Mouse (Mus musculus) embryo, embryonic 10 days (tissue): ENCODE measurements around the gene Gramd2.
A peak's percentile ranks its signal among the peaks of the same experiment; 100 is the strongest.
"Not testable (repeated sequence)": the region's sequence is repeated elsewhere in the genome, so short reads cannot be mapped to it uniquely, and the experiment has no call there.

Experiments used
- DNase-seq: peaks from one replicate; pipeline ENCODE4 v3.0.0-alpha.2; 2015; ENCODE audit warnings: low spot score

The Gramd2 gene

GRCm38 (mm10) chr9:59723096-59723657 lies 43.2 kb downstream of the Gramd2 start:
- peak; percentile 93 for DNase-seq

- no peak for DNase-seq
Observed at GRCm38 (mm10) chr9:59723791-59724442, 44.0 kb downstream of the Gramd2 start.

DNA sequence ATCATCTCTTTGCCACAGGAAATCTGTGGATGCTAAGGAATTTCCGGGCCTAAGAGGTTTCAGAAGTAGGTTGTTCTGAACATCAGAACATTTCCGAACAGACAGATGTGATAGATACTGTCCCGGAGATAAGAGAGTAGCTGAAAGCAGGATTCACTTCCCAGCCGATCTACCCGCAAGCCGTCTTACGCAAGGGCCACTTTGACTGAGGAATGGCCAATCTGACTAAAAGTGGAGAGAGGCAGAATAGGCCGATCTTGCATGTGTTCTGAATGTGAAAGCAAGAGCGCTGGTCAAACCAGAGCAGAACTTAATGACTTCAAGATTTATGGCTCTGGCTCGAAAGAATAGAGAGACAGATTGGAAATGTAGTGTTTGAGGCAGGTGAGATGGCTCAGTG lies 45.6 kb downstream of the Gramd2 start:
- no peak for DNase-seq

DNA sequence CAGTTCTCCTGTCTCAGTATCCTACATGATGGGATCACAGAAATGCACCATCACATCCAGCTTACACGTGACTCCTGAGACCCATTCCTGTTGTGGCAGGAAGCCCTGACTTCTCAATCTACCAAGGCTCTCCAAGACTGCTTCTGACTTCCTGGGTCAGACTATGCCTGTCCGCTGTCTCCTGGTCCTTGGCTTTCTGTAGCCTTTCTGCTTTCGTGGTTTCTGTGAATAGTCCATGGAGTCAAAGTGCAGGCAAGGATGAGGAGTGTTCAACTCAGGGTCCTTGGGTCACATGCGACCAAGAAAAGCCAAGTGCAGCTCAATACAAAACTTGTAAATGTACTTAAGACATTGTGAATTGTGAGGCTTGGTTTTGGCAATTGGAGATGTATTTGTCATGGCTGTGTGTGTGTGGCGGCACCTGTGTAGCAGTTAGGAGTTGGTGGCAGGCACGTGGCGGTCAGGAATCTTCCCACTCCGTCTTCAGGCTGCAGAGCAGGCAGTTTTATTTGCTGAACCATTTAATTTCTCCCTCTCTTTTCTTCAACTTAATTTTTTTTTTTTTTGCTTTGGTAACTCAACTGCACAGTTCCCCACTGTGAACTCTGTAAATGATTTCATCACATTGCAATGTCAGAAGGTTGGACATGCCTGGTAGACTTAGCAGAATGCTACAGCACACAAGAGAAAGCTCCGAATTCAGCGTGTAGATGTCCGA lies 47.8 kb downstream of the Gramd2 start:
- DNase-seq: no peak

- DNase-seq: no peak
Observed at GRCm38 (mm10) chr9:59731136-59731535, 51.2 kb downstream of the Gramd2 start.

GRCm38 (mm10) chr9:59733075-59733474 lies 53.1 kb downstream of the Gramd2 start:
- DNase-seq: no peak

- no peak for DNase-seq
Observed at GRCm38 (mm10) chr9:59735394-59735793, 55.5 kb downstream of the Gramd2 start.

- no peak for DNase-seq
Observed at GRCm38 (mm10) chr9:59740593-59740992, 60.6 kb downstream of the Gramd2 start.

- no peak for DNase-seq
Observed at GRCm38 (mm10) chr9:59743903-59744302, 64.0 kb downstream of the Gramd2 start.

DNA sequence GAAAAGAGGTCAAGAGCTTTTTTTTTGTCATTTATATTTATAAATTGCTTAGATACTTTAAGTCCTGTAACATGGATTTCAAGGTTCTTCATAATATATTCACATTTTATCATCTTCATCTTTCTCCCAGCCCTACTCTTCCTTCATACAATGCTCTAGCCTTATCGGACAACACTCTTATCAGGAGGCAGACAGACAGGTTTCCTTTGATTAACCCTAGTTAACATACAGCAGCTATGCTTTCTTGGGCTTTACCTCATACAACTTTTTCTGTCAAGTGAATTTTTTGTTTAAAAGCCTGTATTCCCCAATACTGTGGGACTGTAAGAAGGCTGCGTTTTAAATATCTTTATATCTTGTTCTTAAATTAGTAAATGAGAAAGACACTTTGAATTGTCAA lies 68.4 kb downstream of the Gramd2 start:
- DNase-seq: no peak

GRCm38 (mm10) chr9:59748969-59749368 lies 69.0 kb downstream of the Gramd2 start:
- DNase-seq: no peak

- DNase-seq: no peak
Observed at GRCm38 (mm10) chr9:59749581-59750265, 69.8 kb downstream of the Gramd2 start.

DNA sequence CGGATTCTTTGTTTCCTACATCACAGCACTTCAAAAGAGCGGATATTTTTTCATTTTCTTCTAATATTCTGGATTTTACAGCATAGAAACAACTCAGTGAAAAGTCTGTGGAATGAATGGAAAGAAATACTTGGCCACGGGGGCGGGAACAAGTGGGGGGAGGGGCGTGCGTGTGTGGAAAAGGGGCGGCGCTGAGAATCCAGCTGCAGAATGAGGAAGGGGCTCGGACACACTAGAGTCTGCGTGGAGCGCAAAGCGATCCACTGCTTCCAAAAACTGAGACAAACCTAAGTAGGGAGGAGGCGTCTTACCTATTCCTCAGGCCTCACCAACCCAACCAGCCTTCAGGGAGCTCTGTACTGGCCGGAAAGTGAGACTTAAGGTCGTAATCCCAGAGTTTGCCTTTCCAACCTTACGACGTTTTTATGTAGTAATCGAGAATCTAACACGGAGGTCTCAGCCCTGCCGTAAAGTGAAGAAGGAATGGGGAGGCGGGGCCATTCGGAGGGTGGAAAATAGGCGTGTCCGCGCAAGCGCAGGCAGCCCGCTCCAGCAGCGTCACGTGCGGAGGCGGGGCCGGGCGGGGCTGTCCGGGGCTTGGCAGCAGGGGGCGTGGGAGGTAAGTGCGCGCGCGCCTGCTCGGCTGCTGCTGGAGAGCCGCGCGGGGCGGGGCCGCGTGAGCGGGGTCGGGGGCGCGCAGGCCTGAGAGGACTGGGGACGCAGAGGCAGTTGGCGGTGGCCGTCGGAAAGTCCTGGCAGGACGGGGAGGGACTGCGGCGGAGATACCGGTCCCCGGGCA lies 70.5 kb downstream of the Gramd2 start, which contains the start of the genes Senp8 and Myo9a:
Gene Senp8 (minus strand): TSS at position 444 of the 799 bp plus-strand sequence.
Gene Myo9a (plus strand): TSS at position 630 of the 799 bp plus-strand sequence.
- peak; percentile 98 for DNase-seq

DNA sequence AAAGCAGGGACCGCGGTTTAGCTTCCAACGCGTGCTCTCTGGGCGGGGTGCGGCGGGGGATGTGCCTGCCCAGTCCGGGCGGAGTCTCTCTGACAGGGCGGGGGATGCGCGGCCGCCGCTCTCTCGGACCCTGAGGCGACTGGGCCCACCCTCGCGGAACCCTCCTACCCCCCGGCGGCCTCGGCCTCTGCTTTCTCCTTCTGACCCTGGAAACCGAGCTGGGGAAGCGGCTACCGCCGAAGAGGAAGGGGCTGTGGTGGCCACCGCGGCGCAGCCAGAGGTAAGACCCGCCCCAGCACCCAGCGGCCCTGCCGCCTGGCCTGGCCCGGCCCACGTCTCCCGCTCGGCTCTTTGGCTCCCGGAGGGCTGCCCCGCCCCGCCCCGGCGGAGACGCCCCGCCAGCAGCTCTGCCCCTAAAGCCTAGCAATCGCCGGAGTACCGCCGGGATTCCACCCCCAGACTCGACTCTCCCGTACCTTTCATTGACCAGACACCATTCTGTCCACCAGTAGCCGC lies 71.2 kb downstream of the Gramd2 start:
- DNase-seq: peak; percentile 69

DNA sequence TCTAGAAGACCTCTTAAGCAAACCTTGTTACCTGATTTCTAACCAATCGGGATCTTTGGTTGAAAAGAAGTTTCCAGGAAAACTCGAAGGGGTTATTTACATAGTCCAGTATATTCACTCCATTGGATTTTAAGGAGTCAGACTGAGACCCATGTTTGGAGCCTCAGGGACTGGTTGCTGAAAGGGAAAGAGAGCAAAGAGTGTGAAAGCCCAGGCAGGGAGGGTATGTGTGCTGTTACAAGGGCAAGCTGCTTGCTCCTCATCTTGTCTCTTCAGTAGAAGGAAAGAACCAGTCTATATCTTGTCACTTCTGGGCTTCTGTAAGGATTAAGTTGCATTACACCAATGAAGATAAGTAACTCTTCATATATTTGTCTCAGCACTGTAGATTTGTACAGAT lies 72.0 kb downstream of the Gramd2 start:
- no peak for DNase-seq

DNA sequence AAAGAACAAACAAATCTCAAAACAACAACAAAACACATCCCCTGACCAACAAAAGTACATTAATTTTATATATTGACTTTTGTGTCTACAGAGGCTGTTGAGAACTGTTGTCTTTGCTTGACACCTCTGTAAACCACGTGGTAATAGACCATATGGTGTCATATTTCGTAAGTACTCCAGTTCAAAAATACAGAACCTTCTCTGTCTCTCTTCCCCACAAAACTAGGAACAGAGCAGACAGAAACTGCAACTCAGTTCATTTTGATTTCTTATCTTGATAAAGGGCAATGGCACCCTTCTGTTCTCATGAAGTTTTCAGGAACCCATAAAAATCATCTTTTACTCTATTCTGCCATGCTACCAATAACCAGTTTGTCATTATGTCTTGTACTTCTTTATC lies 75.3 kb downstream of the Gramd2 start:
- no peak for DNase-seq

GRCm38 (mm10) chr9:59757016-59757415 lies 77.1 kb downstream of the Gramd2 start:
- not testable (repeated sequence) for DNase-seq

DNA sequence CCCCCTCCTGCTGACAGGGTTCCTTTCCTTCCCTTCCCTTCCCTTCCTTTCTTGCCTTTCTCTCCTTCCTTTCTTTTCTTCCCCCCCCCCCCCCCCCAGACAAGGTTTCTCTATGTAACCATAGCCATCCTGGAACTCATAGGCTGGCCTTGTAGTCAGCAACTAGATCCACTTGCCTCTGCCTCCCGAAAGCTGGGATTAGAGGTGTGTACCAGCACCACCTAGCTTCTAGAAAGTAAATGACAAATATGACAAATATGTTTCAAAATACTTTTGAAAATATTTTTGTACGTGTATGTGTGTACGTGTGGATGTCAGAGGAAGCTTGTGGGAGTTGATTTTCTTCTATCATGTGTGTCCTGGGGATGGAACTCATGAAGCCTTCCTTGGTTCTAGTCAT lies 80.6 kb downstream of the Gramd2 start:
- no peak for DNase-seq

DNA sequence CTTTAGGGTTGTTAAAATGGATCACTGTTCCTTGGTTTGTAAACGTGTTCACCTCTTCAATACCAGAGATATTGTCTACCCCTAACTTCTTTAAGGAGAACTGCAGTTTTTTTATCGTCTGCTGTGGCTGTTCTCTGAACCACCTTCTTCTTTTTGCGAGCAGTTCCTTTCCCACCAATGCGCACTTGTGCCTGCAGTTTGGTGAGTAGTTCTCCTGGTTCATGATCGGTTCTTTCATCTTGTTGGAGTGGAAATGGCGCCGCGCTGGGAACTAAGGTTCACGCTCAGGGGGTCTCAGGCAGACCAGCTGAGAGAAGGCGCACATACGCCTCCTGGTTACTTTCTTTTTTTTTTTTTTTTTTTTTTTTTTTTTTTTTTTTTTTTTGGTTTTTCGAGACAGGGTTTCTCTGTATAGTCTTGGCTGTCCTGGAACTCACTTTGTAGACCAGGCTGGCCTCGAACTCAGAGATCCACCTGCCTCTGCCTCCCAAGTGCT lies 87.1 kb downstream of the Gramd2 start:
- not testable (repeated sequence) for DNase-seq
